In genomic region chr5:112641770-112642169, GRCm38 (mm10) we compare ENCODE assay signal across 20 mouse cellular contexts.
"Had no signal": no experiment of that assay in that cellular context is flagged by ENCODE, and none has a peak within 500 bp of the region (broad histone marks: within the 10 kb centered on the region; RNA-seq: fewer than 3 reads in every experiment).

No protein-coding gene starts in this region.

- H3K27ac ChIP-seq: heart, adult 2 months; hindbrain, embryonic 13.5 days; hindbrain, embryonic 15.5 days; hindbrain, postnatal 0 days; layer of hippocampus, adult 2 months; left cerebral cortex, adult 2 months; limb, embryonic 10.5 days; limb, embryonic 12.5 days; liver, embryonic 13.5 days had no signal

- DNase-seq: gastrocnemius, postnatal 14 days; gastrocnemius, postnatal 36 days; heart, adult 2 months; heart, postnatal 10 days; heart, postnatal 4 days; kidney, adult 11 months; kidney, adult 8-10 months; kidney, postnatal 10 days; kidney, postnatal 25 days; kidney, postnatal 4 days; liver; liver, embryonic 13.5 days had no signal

- H3K27me3 ChIP-seq: liver, embryonic 13.5 days had no signal

- H3K4me3 ChIP-seq: heart, adult 2 months; hindbrain, embryonic 13.5 days; hindbrain, embryonic 15.5 days; layer of hippocampus, adult 2 months; left cerebral cortex, adult 2 months; limb, embryonic 12.5 days; liver, embryonic 13.5 days had no signal

- H3K9me3 ChIP-seq: hindbrain, embryonic 13.5 days; hindbrain, embryonic 15.5 days; limb, embryonic 10.5 days; limb, embryonic 12.5 days; liver, embryonic 13.5 days had no signal

- H3K36me3 ChIP-seq: hindbrain, embryonic 13.5 days; hindbrain, embryonic 15.5 days; limb, embryonic 10.5 days; limb, embryonic 12.5 days; liver, embryonic 13.5 days had no signal

- H3K9ac ChIP-seq: hindbrain, embryonic 13.5 days; hindbrain, embryonic 15.5 days; limb, embryonic 12.5 days; liver, embryonic 13.5 days had no signal

- ATAC-seq: hindbrain, postnatal 0 days; intestine, embryonic 16.5 days had no signal
